Mouse (Mus musculus): ENCODE data around the gene Atp8b3. TPM values are rescaled to one million over a fixed set of nuclear protein-coding genes. Genes with fewer than 3 reads are reported as not detected.
A peak's percentile ranks its signal among the peaks of the same experiment; 100 is the strongest.

The Atp8b3 gene
- total RNA-seq, 2 experiments from 2014 or later: 0.80 to 1.1 TPM

- no peak for DNase-seq (ENCODE audit: low spot score in 2 of 2)
Observed at GRCm38 (mm10) chr10:80526172-80526571, 12.8 kb downstream of the Atp8b3 start.

DNA sequence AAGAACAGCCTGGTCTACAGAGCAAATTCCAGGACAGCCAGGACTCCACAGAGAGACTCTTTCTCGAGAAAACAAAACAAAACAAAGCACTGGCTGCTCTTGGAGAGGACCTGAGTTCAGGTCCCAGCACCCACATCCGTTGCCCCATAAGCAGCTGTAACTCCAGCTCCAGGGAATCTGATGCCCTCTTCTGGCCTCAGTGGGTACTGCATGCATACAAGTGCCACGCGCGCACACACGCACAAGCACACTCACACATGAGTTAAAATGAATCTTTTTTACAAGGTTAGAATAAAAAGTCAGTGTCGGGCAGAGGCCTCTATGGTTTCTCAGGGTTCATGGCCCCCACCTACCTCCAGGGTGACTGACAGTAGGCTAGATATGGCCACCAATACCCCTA is 15.6 kb downstream of the Atp8b3 start:
- no peak for DNase-seq (ENCODE audit: low spot score in 2 of 2)

DNA sequence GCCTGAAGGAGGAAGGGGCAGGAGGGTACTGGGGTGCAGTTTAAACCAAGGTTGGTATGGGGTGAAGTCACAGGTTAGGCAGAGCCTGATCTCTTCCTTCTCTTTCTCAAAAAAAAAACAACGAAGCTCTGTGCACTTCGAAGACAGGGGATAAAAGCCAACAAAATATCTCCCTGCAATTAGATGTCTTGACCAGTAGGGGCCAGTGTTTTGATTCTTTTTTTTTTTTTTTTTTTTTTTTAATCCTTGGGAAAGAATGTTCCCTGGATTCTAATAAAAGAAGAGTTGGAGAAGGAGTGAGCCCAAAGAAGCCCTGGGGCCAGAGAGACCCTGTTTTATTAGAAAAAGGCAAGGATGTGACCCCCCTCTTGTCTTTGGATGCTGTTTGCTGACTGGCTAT is 19.6 kb downstream of the Atp8b3 start:
- no peak for DNase-seq (ENCODE audit: low spot score in 2 of 2)

DNA sequence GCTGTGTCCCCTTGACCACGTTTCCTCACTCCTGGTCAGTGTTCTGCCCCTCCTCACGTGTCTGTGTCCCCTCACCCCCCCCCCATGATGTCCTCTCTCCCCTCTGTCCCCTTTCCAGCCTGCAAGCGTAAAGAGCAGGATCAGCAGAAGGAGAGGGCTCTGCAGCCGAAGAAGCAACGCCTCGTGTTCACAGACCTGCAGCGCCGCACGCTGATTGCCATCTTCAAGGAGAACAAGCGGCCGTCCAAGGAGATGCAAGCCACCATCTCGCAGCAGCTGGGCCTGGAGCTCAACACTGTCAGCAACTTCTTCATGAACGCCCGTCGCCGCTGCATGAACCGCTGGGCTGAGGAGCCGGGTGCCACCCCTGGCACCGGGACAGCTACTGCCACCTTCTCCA is 25.2 kb downstream of the Atp8b3 start:
- no peak for DNase-seq (ENCODE audit: low spot score in 2 of 2)

DNA sequence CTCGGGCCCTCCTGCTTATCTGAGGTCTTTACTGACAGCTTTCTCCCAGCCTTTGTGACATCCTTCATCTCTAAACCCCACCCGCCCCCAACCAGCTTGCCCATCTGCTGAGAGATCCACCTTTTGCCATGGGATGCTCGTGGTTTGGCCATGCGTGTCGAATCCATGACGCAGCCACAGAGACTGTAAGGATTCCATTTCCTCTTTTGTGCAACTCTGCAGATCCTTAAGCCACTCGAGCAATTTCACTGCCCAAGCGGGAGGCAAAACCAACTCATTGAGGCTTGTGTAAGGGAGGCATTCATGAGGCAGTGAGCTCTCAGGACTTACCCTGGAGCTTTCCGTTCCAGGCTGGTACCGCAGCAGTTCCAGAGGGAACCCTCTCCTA is 28.7 kb downstream of the Atp8b3 start:
- no peak for DNase-seq (ENCODE audit: low spot score in 2 of 2)

DNA sequence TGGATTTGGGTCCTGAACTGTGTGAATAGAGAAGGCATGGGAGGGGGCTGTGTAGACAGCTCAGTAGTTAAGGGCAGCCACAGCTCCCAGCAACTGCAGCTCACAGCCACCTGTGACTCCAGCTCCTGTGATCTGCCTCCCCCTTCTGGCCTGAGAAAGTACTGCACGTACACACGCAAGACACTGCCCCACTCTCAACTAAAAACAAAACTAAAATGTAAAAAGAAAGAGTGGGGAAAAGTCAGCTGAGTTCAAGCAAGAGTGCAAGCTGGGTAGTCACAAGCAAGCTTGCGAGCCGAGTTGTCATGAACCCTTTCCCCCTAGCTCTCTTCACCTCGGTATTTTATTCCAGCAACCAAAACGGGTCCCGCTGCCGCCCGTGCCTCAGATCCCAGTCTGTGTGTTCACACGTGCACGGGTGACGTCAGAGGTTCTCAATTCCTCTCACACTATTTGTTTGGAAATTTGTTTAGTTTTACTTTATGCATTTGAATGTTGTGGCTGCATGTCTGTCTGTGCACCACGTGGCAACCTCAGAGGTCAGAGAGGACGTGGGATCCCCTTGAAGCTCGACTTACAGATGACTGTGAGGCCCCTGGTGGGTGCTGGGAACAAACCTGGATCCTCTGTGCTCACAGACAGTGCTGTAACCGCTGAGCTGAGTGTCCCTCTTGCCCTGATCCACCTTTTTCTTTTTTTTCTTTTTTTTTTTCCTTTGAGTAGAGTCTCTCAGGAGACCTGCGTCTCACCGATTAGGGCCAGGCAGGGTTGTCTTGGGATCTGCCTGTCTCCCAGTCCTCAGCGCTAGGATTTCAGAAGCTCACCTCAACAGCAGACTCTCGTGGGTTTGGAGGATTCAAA is 29.3 kb downstream of the Atp8b3 start:
- DNase-seq (ENCODE audit: low spot score in 2 of 2): peak; percentile 82 to 85

DNA sequence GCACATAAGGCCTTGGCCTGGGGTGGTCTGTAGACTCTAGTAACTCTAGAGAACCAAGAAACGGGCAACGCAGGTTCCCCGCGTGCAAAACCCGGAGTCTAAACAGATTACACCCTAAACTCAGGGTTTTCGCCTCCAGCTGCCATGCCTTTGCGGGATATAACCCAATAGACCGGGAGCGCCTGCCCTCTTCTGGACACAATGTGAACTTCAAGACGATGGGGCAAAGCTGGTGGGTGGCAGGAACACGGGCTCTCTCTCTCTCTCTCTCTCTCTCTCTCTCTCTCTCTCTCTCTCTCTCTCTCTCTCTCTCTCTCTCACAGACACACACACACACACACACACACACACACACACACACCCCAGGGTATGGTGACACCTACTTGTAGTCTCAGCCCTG is 32.7 kb downstream of the Atp8b3 start:
- DNase-seq (ENCODE audit: low spot score in 2 of 2): peak; percentile 56 to 70

GRCm38 (mm10) chr10:80504724-80505123 is 34.2 kb downstream of the Atp8b3 start:
- DNase-seq (ENCODE audit: low spot score in 2 of 2): no peak

DNA sequence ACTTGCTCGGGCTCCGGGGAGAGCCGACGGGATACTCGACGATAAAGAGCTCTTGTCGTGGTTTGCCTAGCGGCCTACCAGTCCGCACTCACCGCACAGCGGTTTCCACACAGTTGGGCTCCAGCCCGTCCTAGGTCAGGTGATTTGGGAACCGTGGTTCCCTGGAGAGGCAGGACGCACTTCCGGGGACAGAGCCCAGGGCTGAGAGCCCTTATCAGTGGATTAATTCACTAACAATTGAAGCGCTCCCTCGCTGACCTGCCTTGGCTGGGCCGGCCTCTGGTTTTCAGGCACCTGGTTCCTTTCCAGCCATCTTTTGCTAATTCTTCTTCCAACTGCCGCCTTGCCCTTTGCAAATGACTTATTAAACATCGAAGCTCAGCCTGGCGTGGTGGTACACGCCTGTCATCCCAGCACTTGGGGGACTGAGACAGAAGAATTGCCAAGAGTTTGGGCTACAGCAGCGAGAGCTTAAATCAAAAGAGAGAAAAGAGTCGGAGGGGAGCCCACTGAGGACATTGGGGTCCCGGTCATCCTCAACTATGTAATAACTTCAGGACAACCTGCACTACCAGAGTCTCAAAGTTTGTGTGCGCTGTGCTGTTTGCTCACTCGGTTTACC is 35.2 kb downstream of the Atp8b3 start:
- DNase-seq (ENCODE audit: low spot score in 2 of 2): no peak

GRCm38 (mm10) chr10:80502819-80503314 is 36.1 kb downstream of the Atp8b3 start:
- no peak for DNase-seq (ENCODE audit: low spot score in 2 of 2)

DNA sequence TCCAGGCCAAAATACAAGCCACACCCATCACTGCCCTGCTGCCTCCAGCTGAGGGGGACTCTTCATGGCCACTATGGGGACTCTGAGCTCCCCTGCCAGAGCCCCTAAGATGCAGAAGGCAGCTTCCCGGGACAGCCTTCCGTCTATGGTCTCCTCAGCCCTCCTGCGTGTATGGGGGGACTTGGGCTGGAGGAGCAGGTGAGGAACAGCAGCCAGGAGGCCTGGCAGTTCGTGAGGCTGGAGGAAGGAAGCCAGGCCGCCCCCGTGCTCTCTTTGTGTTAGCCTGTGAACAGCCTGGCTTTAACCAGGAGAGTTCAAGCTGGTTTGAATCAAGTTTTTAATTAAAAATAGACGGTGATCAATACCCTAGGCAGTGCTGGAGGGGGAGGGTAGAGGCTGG is 36.6 kb downstream of the Atp8b3 start:
- no peak for DNase-seq (ENCODE audit: low spot score in 2 of 2)

DNA sequence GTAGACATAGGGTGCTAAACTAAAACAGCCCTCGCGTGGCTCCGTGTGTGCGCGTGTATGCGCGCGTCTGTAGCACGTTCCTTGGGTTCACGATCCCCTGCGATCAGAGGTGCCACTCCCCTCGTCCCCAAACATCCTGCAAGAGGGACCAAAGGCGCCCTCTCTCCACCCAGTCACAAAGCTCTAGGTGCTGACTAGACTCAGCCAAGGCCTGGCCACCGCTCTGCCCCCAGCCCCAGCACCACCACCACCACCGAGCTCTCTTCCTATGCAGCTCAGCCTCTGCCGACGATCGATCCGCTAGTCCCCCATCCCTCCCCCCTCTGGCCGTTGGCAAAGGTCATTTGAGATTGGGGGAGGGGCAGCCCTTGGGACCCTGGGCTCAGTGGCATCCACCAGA is 42.5 kb downstream of the Atp8b3 start:
- DNase-seq (ENCODE audit: low spot score in 2 of 2): no peak

GRCm38 (mm10) chr10:80495901-80496300 is 43.0 kb downstream of the Atp8b3 start:
- DNase-seq (ENCODE audit: low spot score in 2 of 2): no peak

DNA sequence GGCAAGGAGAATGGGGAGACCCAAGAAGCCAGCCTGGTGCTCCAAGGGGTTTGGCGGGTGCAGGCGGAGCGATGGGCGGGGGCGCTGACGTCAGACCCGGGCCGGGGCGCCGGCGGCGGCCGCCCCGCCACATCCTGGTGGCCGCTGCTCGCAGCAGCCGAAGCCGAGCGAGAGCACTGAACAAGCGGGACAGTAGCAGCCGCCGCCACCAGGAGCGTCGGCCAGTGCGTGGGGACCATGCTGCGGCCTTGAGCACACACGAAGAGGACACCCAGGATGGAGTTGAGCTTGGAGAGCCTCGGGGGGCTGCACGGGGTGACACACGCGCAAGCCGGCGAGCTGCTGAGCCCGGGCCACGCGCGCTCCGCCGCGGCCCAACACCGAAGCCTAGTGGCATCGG is 44.2 kb downstream of the Atp8b3 start, which contains the start of gene Onecut3:
Onecut3 (plus strand) TSS at position 104 of the 400 bp plus-strand sequence.
- peak in 1 of 2 experiments; percentile 47 for DNase-seq (ENCODE audit: low spot score in 2 of 2)

DNA sequence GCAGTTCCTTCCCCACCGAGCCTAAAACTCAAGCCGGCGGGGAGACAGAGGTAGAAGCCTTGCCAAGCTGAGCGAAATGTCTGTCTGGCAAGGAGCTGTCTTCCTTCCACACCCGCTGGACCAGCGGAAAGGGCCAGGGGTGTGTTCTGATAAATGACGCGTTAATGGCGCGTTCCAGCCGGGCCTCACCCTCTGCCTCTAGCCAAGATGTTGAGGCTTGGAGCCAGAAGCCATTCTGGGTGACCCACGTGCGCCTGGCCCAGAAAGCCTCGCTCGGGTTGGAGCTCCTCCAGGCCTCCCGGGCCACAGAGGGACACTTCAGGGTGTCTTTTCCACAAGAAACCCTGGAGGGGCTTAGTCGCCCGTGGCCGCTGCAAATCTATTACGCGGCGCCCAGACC is 48.9 kb downstream of the Atp8b3 start:
- no peak for DNase-seq (ENCODE audit: low spot score in 2 of 2)

- no peak for DNase-seq (ENCODE audit: low spot score in 2 of 2)
Observed at GRCm38 (mm10) chr10:80486862-80487379, 52.0 kb downstream of the Atp8b3 start.

GRCm38 (mm10) chr10:80481002-80481401 is 57.9 kb downstream of the Atp8b3 start:
- no peak for DNase-seq (ENCODE audit: low spot score in 2 of 2)

DNA sequence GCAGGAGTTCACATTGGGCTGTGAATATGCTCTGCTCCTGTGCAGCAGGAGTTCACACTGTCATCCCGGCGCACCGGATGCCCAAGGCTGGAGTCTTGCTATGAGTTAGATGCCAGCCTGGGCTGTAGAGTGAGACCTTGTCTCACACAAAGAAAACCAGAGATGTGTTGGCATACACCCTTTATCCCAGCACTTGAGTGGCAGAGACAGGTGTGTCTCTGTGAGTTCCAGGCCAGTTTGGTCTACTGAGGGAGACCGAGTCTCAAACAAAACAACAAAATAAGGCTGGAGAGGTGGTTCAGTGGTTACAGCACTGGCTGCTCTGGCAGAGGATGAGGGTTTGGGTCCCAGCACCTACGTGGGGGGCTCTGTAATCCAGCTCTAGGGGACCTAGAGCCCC is 60.4 kb downstream of the Atp8b3 start:
- no peak for DNase-seq (ENCODE audit: low spot score in 2 of 2)

- peak; percentile 87 to 93 for DNase-seq (ENCODE audit: low spot score in 2 of 2)
Observed at GRCm38 (mm10) chr10:80475290-80475959, 63.5 kb downstream of the Atp8b3 start.
